Mouse (Mus musculus): Measurements from ENCODE around the gene Rab11fip3.

DNA sequence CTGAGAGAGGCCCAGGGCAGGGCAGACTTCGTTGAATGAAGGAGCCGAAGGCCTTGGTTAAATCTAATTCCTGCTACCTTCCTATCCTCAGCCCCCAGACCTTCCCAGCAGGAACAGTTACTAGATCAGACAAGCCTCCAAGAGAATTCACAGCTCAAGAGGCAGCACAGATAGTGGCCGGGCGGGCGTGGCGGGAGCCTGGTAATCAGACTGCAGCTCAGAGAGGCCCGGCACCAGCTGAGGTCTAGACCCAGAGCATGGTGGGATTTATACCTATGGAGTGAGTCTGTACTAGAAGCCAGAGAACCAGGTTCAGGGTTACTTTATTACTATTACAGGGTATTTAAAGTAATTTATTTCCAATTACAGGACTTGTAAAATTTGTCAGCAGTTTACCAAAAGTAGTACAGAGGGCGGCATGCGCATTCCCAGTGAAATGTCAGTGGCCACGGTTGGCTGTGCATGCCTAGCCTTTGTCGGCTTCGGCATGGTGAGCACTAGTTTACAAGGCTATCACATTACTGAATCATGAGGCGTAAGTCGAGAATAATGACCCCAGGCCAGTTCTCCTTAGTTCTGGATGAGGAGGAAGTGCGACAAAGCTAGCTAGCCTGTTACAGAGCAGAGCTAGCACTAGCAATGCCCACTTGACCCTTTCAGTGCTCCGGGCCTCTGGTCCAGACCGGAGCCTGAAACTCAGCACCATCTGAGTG lies 15.1 kb downstream of the Rab11fip3 start:
- TF ChIP-seq CTCF (IDR thresholded peaks at IDR 0.05; ENCODE audit: control insufficient read depth, insufficient read depth, insufficient read length), result no peak
- no peak for TF ChIP-seq CEBPB (IDR thresholded peaks at IDR 0.05; ENCODE audit: low read depth)
- no peak for TF ChIP-seq USF1 (IDR thresholded peaks at IDR 0.05; ENCODE audit: low read depth)
- TF ChIP-seq FOSL1 (IDR thresholded peaks at IDR 0.05; ENCODE audit: insufficient read depth, low read length, poor library complexity, severe bottlenecking), result no peak
